Mouse (Mus musculus) c-Kit-negative CD71-positive TER-119-positive erythroid progenitor cells, embryonic 14.5 days (primary cell): ENCODE results near the gene Sod1.
"Not testable (repeated sequence)": the region's sequence is repeated elsewhere in the genome, so short reads cannot be mapped to it uniquely, and the experiment has no call there.

ENCODE experiments used
- DNase-seq: peaks from one replicate; pipeline ENCODE4 v3.0.0-alpha.2; 2013; ENCODE audit warnings: low read depth, low spot score

Sod1 gene

DNA sequence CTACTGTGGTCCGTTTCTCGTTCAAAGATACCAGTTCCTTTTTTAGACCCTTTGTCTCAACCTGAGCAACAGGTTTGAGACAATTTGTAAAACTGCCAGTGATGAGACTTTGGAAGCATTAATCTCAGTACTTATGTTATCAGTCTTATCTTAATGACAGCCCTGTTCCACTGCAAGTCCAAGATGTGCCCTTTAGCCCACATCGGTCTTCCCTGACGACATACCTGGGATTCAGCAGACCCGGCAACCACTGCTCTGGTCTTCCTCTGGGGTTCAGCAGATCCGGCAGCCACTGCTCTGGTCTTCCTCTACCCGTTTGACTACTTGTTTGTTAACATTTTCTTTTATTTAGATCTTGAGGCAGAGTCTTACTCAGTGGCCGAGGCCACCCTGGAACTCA is 8.8 kb upstream of the Sod1 start:
- no peak for DNase-seq

GRCm38 (mm10) chr16:90213477-90214339 is 6.8 kb upstream of the Sod1 start:
- DNase-seq = no peak

- no peak for DNase-seq
Observed at GRCm38 (mm10) chr16:90214731-90215565, 5.6 kb upstream of the Sod1 start.

DNA sequence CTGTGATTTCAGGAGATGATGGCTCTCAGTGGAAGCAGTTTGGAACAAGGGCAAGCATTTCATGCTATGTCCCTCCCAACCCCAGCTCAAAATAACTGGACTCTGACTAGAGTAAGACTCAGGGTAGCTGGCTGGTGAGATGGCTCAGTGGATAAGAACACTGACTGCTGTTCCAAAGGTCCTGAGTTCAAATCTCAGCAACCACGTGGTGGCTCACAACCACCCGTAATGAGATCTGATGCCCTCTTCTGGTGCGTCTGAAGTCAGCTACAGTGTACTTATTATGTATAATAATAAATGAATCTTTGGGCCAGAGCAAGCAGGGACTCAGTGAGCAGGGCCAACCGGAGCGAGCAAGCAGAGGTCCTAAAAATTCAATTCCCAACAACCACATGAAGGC is 4.7 kb upstream of the Sod1 start:
- not testable (repeated sequence) for DNase-seq

GRCm38 (mm10) chr16:90216414-90216813 is 4.1 kb upstream of the Sod1 start:
- no peak for DNase-seq

GRCm38 (mm10) chr16:90217356-90217755 is 3.2 kb upstream of the Sod1 start:
- no peak for DNase-seq

DNA sequence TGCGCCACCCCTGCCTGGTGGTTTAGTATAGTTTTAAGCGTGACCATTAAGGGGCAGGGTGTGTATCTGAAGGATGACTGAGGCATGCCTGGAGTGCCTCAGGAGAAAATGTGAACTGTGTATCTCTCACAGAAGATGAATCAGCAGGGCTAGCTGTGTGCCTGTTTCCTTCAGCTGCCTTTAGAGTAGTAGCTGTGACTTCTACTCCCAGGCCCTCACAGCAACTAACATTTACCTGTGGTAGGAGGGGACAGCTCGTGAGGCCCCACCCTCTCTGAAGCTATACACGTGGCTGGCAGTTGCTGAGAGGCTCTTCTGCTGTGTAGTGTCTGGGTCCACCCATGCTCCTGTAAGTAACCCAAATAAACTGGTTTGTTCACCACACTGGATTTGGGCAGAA is 2.6 kb upstream of the Sod1 start:
- no peak for DNase-seq

- DNase-seq = not testable (repeated sequence)
Observed at GRCm38 (mm10) chr16:90219445-90219844, 1.1 kb upstream of the Sod1 start.

DNA sequence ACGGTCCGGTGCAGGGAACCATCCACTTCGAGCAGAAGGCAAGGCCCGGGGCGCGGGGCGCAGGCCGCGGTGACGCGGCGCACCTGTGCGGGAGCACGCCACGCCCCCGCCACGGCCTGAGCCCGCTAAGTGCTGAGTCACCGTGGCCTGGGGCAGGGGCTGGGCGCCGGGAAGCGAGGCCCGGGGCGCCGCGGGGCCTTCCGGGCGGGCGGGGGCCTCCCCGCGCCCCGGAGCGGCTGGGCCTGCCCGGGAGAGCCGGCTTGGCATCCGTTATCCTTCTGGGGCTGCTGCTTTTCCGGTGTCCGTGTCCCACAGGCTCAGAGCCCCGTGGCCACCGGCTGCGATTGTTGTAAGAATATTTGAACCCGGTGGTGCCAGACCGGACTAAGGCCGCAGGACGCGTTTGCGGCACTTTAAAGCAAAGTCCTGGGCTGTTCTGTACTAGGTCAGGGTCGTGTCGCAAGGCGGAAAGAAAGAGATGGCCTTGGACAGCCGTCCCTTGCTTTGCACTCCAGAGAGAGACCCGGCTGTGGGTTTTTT is 408 bp downstream of the Sod1 start:
- no peak for DNase-seq

- peak; percentile 39 for DNase-seq
Observed at GRCm38 (mm10) chr16:90221441-90222070, 1.0 kb downstream of the Sod1 start.

DNA sequence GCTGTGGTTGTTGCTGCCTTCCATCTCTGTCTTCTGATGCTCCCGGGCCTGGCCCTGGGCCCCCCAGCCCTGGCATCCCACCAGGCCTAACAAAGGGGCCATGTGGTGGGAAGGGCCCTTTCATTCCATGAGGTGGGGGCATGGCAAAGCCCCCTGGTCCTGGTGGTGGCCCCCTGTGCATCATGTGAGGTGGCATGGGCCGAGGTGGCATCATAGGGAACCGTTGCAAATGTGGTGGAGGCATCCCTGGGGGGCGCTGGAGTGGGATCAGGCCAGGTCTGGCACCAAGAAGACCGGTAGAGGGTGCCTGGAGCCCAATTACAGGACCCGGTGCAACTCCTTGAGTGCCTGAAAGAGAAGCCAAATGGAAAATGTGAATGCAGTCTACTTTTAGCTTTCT is 9.3 kb downstream of the Sod1 start:
- DNase-seq = no peak

DNA sequence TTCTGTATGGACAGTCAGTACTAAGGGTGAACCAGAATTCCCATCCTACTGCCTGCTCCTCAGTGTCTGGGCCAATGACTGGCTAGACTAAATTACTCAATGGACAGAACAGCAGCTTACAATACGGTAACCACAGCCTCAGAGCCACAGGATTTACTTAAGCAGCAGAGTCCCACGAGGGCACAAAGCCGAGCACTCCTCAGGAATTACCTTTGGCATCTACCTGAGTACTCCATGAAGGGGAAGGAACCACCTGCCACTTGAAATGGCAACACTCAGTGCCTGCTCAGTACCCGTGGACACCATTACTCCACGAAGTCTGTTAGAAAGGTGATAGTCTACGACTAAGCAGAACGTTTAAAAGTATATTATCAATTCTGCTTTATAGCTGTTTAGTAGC is 10.7 kb downstream of the Sod1 start:
- DNase-seq = no peak

- DNase-seq = no peak
Observed at GRCm38 (mm10) chr16:90233702-90234101, 13.1 kb downstream of the Sod1 start.

- DNase-seq = no peak
Observed at GRCm38 (mm10) chr16:90234617-90235016, 14.1 kb downstream of the Sod1 start.

DNA sequence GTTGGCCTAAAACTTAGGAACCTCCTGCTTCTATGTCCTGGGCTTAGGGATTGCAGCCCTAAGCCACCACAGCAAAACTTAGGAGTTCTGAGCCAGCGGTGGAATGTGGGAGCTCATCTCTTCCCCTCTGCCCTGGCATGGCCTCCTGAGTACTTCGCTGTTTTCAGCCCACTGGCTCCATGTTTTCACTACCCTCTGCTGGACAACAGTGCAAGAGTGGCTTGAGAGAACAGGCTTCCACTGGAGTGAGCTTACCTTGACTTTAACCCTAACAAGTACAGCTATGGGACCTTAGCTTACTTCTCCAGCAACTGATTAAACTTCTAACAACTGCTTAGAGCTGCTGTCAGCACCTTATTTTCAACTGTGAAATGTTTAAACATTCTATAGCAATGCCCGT is 14.6 kb downstream of the Sod1 start:
- no peak for DNase-seq

DNA sequence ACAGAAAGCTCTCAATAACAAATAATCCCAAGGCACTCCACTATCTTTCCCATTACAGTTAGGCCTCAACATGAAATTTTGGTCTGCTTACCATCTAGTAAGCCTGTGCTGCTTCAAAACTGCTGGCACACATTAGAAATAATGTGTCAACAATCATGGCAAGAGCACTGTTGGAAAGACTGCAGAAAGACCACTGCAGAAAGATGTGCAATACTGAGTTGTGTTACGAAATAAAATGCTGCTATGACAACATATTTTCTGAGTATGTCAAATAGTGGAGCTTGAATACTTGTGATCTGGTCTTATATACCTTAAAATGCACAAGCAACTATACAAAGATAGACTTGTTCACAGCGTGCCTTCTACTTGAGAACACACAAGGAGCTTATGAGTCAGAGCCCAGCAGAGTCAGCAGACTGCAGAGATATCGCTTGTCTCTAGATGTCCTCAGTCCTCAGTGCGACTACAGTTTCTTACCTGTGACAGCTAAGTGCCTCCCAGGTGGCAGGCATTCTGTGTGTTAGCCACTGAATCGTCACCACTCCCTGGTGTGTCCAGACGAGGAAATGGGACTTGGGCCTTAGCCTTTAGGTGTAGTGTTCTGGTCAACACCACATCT is 18.7 kb downstream of the Sod1 start:
- DNase-seq = no peak

- DNase-seq = no peak
Observed at GRCm38 (mm10) chr16:90241875-90242274, 21.3 kb downstream of the Sod1 start.

DNA sequence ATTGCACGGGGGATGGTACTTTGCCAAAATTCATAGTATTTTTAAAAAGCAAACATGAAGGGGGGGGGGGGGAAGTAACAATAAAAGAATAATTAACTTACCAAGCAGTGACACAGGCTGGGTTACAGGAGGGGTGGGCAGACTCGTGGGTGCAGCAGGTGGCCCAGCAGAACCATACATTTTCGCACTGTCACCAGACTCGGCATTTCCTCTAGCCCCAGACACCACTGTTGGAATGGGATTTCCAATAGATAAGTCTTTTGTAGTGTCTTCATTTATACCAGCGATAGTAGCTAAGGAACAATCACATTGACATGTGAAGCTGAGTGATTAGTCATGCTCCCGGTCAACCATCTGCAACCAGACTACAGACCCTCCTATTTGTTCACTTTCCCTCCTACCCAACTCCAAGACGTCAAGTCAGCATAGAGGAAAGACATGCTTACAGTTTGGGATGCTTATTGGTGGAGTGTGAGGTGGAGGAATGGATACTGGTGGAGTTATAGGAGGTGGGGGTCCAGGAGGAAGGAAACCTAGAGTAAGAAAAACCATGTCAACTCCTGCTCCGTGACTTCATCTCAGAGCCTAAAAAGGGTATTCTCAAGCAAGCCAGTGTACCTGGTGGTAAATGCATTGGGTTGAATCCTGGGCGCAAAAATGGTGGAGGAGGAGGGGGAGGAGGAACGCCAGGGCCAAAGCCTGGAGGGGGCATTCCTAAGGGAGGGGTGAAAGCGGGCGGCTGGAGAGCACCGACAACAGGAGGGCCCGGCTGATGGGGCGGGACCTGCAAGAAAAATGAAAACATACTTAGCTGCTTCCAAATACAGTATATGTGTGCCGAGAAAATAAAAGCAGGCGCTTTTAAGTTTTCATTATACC is 22.1 kb downstream of the Sod1 start:
- DNase-seq = no peak

DNA sequence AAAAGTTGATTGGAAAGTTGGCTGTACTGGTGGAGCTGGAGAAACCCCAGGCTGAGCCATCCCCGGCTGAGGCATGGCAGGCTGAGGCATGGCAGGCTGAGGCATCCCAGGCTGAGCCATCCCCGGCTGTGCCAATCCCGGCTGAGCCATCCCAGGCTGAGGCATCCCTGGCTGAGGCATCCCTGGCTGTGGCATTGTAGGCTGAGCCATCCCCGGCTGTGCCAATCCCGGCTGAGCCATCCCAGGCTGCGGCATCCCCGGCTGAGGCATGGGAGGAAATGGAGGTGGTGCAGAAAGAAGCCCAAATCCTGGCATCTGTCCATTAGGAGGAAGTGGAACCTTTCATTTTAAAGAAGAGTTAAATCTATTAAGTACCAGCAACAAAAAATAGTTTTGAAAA is 29.5 kb downstream of the Sod1 start:
- DNase-seq = no peak

GRCm38 (mm10) chr16:90251256-90251655 is 30.7 kb downstream of the Sod1 start:
- not testable (repeated sequence) for DNase-seq

GRCm38 (mm10) chr16:90252521-90252920 is 32.0 kb downstream of the Sod1 start:
- DNase-seq = no peak
